Mouse (Mus musculus) heart, embryonic 15.5 days (tissue): ENCODE data around the gene 6430628N08Rik. TPM values are rescaled to one million over a fixed set of nuclear protein-coding genes. Genes with fewer than 3 reads are reported as not detected.
A peak's percentile ranks its signal among the peaks of the same experiment; 100 is the strongest.

ENCODE experiments used
- ATAC-seq: fragments of 200-750 bp; cut with Nextera tagmentation; replicated peaks from 2 replicates; pipeline ENCODE4 v1.8.0; 2017; ENCODE audit warnings: low read depth, moderate TSS enrichment; ENCODE audit not compliant: insufficient number of reproducible peaks, insufficient read depth, low FRiP score
- H3K27ac ChIP-seq: fragments of 300-500 bp; sonication (generic); 2 replicates; pipeline ENCODE4 v1.5.1; 2015; ENCODE audit warnings: mild to moderate bottlenecking, inconsistent platforms
- H3K27me3 ChIP-seq: fragments of 300-500 bp; sonication (generic); 2 replicates; pipeline ENCODE4 v1.6.1; 2015; ENCODE audit warnings: inconsistent platforms
- H3K36me3 ChIP-seq: fragments of 300-500 bp; sonication (generic); 2 replicates; pipeline ENCODE4 v1.6.1; 2015; ENCODE audit warnings: mild to moderate bottlenecking, inconsistent platforms
- H3K4me1 ChIP-seq: fragments of 300-500 bp; sonication (generic); replicated peaks from 2 replicates; pipeline ENCODE4 v1.6.1; 2015; ENCODE audit warnings: inconsistent platforms
- H3K4me2 ChIP-seq: fragments of 300-500 bp; sonication (generic); 2 replicates; pipeline ENCODE4 v1.6.1; 2015; ENCODE audit warnings: inconsistent platforms, mild to moderate bottlenecking, moderate library complexity
- H3K4me3 ChIP-seq: fragments of 300-500 bp; sonication (generic); 2 replicates; pipeline ENCODE4 v1.5.1; 2015; ENCODE audit warnings: mild to moderate bottlenecking, inconsistent platforms
- H3K9ac ChIP-seq: fragments of 300-500 bp; sonication (generic); 2 replicates; pipeline ENCODE4 v1.6.1; 2015; ENCODE audit warnings: mild to moderate bottlenecking, inconsistent platforms
- H3K9me3 ChIP-seq: fragments of 300-500 bp; sonication (generic); replicated peaks from 2 replicates; pipeline ENCODE4 v1.6.1; 2016; ENCODE audit warnings: inconsistent platforms
- WGBS: fragments of 180-500 bp; shearing (Covaris S2); methylation state at CpG from one replicate; pipeline ENCODE4 v1.1.7; 2015; ENCODE audit warnings: mixed read lengths; 5-methylcytosine and 5-hydroxymethylcytosine counted together
- polyA plus RNA-seq: library from polyadenylated mRNA; unstranded; fragments of >200 nt; fragmentation: Nextera tagmentation; extraction: Ambion mirVana; gene quantifications from 2 replicates; pipeline ENCODE4 v1.2.1, GENCODE M21; 2015

6430628N08Rik gene
- polyA plus RNA-seq, 1 experiment from 2014 or later, result not detected

DNA sequence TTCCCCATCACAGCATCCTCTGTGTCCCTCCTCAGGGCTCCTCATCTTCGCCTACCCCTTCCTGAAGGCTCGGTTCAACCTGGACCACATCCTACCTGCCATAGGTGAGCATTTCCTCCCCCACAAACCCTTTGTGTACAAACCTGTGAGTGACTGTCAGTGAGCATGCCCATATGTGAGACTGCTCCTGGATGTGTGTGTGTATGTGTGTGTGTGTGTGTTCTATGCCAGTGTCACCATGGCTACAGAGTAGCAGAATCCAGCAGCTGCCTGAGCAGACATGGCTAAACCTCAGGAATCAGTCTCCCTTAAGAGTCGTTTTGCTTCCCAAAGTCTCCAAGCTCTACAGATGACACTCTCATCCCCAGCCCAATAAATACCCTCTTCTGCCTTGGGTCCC is 4.6 kb upstream of the 6430628N08Rik start:
- H3K27me3 ChIP-seq, result peaks cover 33% of the 10 kb centered on the region
- H3K4me1 ChIP-seq, result peaks cover 8% of the 10 kb centered on the region
- H3K36me3 ChIP-seq, result no peaks in the 10 kb centered on the region
- WGBS, result 63% methylated on average over 3 of the region's 3 CpGs
- H3K4me2 ChIP-seq, result no peak overlapping the region
- H3K9me3 ChIP-seq, result no peaks in the 10 kb centered on the region
- no peak overlapping the region for H3K9ac ChIP-seq
- no peak overlapping the region for H3K4me3 ChIP-seq
- H3K27ac ChIP-seq, result no peak overlapping the region
- no peak for ATAC-seq

DNA sequence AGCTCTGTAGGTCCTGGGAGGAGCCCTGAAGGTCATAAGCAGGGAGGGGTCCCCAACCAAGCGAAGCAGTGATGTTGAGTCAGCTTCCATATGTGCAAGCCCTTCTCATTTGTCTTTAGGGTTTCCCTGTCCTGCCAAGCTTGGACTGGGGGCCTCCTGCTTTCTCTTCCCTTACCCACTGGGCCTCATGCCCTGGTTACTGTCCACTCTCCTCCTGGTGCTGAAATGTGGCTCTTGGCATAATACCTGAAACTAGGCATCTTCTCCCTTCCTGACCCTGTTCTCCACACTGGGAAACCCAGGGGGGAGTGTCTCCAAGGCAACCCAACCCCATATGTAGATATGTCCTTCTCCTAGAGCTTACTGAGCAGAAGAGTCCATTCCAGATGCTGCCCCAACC is 3.6 kb upstream of the 6430628N08Rik start:
- Histone ChIP-seq H3K4me1 (peaks cover 8% of the 10 kb centered on the region), H3K4me3 (no peak overlapping the region), H3K9ac (no peak overlapping the region), H3K4me2 (no peak overlapping the region), H3K27ac (no peak overlapping the region), H3K9me3 (no peaks in the 10 kb centered on the region), H3K36me3 (no peaks in the 10 kb centered on the region), H3K27me3 (peaks cover 43% of the 10 kb centered on the region)
- no peak for ATAC-seq
- 42% methylated on average over 1 of the region's 1 CpGs for WGBS

DNA sequence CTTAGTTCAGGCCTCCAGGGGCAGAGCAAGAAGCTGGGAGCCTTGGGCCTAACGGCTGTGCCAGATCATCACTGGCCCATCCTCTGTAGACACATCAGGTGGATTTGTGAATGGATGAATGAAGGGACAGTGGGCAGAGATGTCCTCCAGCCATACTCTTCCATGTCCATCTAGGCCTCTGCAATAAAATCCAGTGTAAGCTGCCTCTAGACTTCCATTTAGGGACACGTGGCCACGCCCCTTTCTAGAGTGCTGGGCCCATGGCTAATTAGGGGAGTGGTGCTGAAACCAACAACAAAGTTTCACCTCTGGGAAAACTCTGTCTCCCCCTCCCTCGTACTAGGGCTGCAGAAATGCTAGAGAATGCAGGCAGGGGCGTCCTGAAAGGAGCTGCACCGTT is 399 bp upstream of the 6430628N08Rik start:
- peaks cover 57% of the 10 kb centered on the region for H3K27me3 ChIP-seq
- WGBS, result 15% methylated on average over 6 of the region's 6 CpGs
- H3K9me3 ChIP-seq, result no peaks in the 10 kb centered on the region
- ATAC-seq, result no peak
- H3K4me1 ChIP-seq, result peaks cover 8% of the 10 kb centered on the region
- no peak overlapping the region for H3K27ac ChIP-seq
- no peak overlapping the region for H3K9ac ChIP-seq
- no peaks in the 10 kb centered on the region for H3K36me3 ChIP-seq
- peak overlapping the region; percentile 32 for H3K4me3 ChIP-seq
- peak overlapping the region; percentile 60 for H3K4me2 ChIP-seq

DNA sequence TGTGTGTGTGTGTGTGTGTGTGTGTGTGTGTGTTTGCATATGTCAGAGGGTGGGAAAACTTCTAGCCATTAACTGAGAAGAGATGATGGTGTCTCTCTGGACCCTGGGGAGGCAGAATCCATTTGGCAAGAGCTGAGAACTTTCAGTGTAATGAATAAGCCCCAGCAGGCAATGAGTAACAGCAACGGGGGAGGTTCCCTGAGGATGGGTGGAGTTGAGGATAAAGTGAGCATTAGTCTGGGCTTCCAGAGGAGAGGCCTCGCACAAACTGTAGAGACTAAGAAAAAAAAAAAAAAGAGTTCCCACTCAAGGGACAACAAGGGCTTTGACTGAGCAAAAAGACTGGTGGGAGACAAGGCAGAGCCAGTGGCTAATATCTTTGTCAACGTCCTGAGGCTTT is 3.8 kb downstream of the 6430628N08Rik start:
- peaks cover 16% of the 10 kb centered on the region for H3K4me1 ChIP-seq
- H3K4me2 ChIP-seq, result no peak overlapping the region
- no peaks in the 10 kb centered on the region for H3K9me3 ChIP-seq
- H3K9ac ChIP-seq, result no peak overlapping the region
- H3K27me3 ChIP-seq, result peaks cover 80% of the 10 kb centered on the region
- 12% methylated on average over 3 of the region's 3 CpGs for WGBS
- no peak for ATAC-seq
- H3K36me3 ChIP-seq, result no peaks in the 10 kb centered on the region
- H3K27ac ChIP-seq, result no peak overlapping the region
- no peak overlapping the region for H3K4me3 ChIP-seq

DNA sequence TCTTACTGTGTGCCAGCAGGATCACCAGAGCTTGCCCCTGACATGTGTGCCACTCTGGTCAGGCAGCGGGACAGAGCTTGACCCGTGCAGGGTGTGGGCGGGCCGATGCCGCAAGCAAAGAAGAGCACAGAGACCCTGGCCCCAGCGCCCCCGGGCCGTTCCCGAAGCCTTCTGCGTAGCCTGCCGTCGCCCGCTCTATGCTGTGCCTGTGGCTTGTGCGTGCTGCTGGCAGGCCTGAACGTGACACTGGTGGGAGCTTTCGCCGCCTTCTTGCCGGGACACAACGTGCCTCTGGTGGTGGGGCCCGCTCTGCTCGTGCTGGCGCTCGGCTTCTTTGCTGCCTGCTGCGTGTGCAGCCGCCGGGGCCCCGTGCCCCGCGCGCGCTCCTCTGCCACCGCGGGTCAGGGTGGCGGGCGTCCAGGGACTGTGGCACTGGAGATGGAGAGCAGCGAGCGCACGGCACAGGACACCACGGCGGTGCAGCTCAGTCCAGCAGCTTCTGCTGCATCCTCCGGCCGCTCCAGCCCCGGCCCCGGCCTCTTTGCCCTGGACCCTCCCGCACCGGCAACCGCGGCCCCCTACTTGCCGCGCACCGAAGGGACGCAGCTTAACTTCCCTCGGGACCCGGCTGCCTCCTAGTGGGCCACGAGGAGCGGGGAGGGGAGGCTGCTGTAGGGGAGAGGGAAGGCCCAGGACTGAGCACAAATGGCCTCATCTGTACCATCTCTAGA is 7.6 kb downstream of the 6430628N08Rik start:
- Histone ChIP-seq H3K4me1 (peaks cover 8% of the 10 kb centered on the region), H3K9me3 (no peaks in the 10 kb centered on the region), H3K9ac (no peak overlapping the region), H3K4me3 (peak overlapping the region; percentile 44), H3K36me3 (no peaks in the 10 kb centered on the region), H3K27ac (no peak overlapping the region), H3K27me3 (peaks cover 81% of the 10 kb centered on the region), H3K4me2 (peak overlapping the region; percentile 82)
- WGBS, result 1% methylated on average over 56 of the region's 56 CpGs
- no peak; the same call in 1 of the 2 replicates for ATAC-seq

DNA sequence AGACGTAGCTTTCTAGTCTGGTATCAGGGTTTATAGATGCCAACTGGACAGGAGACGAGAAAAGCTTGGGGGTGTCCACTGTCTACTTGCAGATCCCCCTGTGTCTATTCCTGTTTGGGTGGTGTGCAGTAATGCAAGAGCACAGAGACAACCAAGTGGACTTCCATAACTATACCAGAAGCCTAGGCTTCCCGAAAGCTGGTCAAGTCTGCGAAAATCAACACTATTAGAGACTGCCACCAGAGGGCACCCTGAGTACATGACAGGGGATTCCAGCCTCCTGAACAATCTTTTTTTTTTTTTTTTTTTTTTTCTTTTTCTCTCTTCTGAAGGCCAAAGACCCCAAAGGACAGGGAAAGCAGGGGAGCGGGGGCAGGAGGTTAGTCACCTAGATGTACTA is 12.4 kb downstream of the 6430628N08Rik start:
- H3K27me3 ChIP-seq, result peaks cover 94% of the 10 kb centered on the region
- no peak for ATAC-seq
- 15% methylated on average over 5 of the region's 5 CpGs for WGBS

DNA sequence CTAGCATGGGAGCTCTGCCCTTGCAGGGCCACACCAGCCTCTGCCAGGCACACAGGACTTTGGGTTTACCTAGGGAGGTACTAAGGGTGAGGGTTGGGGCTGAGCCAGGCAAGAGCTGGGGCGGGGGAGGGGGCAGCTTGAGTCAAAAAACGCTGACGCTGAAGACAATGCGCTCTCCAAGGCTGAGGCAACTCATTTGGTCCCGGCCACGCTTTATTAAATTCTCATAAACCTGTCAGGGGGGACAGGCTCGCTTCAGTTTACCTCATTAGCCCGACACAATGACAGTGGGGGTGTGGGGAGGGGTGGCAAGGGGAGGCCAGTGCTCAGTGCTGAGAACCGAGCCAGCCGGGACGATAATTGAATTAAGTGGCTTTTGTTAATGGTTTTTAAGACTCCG is 13.9 kb downstream of the 6430628N08Rik start:
- Histone ChIP-seq H3K9me3 (no peaks in the 10 kb centered on the region), H3K4me2 (no peak overlapping the region), H3K27ac (no peak overlapping the region), H3K9ac (no peak overlapping the region), H3K36me3 (no peaks in the 10 kb centered on the region), H3K27me3 (peaks cover 93% of the 10 kb centered on the region), H3K4me3 (no peak overlapping the region), H3K4me1 (no peaks in the 10 kb centered on the region; the same call in 1 of the 2 replicates)
- 19% methylated on average over 12 of the region's 12 CpGs for WGBS
- no peak for ATAC-seq

More for the DNA sequence above, 12.4 kb downstream of the 6430628N08Rik start:
- no peak overlapping the region for H3K27ac ChIP-seq
- H3K4me2 ChIP-seq, result no peak overlapping the region
- no peak overlapping the region for H3K9ac ChIP-seq
- H3K9me3 ChIP-seq, result no peaks in the 10 kb centered on the region
- H3K4me3 ChIP-seq, result no peak overlapping the region
- H3K4me1 ChIP-seq, result peaks cover 6% of the 10 kb centered on the region
- H3K36me3 ChIP-seq, result no peaks in the 10 kb centered on the region

DNA sequence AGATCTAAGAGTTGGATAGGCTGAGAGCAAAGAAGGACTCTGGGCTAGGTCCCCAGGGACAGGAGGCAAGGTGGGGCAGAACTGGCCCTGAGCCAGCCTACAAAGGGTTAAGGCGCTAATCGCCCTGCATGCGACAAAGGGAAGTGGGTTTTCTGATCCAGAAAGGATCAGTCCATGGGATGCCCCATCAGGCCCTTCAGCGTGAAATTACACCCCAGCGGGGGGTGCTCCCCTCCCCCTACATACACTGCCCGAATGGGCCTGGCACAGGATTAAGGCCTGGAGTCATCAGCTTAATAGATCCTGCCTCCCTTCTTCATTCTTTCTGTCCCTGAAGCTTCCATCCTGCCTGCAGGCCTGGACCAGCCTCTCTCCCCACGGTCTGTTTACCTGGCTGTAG is 15.2 kb downstream of the 6430628N08Rik start:
- H3K9me3 ChIP-seq, result no peaks in the 10 kb centered on the region
- H3K4me2 ChIP-seq, result no peak overlapping the region
- H3K4me1 ChIP-seq, result no peaks in the 10 kb centered on the region; the same call in 1 of the 2 replicates
- peaks cover 89% of the 10 kb centered on the region for H3K27me3 ChIP-seq
- no peak for ATAC-seq
- H3K9ac ChIP-seq, result no peak overlapping the region
- H3K4me3 ChIP-seq, result no peak overlapping the region
- 14% methylated on average over 7 of the region's 7 CpGs for WGBS
- no peak overlapping the region for H3K27ac ChIP-seq
- H3K36me3 ChIP-seq, result no peaks in the 10 kb centered on the region

DNA sequence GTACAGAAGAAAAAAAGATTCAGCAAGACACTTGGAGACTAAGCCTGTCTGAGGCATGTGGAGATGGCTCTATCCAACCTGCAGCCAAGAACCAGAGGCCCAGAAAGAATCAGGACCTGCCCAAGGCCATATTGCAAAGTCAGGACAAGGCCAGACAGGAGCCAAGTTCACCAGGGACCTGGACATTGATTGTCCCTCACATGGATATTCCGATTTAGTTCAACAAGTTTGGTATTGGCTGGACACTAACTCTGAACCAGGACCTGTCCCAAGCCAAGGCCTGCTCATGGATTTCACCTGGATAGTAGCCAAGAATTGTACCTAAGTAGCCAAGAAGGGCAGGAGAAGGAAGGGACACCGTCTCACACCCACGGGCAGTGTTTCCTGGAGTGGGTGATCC is 16.3 kb downstream of the 6430628N08Rik start:
- H3K27me3 ChIP-seq, result peaks cover 90% of the 10 kb centered on the region
- no peak overlapping the region for H3K4me2 ChIP-seq
- H3K36me3 ChIP-seq, result no peaks in the 10 kb centered on the region
- 78% methylated on average over 3 of the region's 3 CpGs for WGBS
- H3K9me3 ChIP-seq, result no peaks in the 10 kb centered on the region
- no peak overlapping the region for H3K27ac ChIP-seq
- no peak overlapping the region for H3K4me3 ChIP-seq
- no peak for ATAC-seq
- no peaks in the 10 kb centered on the region; the same call in 1 of the 2 replicates for H3K4me1 ChIP-seq
- no peak overlapping the region for H3K9ac ChIP-seq

DNA sequence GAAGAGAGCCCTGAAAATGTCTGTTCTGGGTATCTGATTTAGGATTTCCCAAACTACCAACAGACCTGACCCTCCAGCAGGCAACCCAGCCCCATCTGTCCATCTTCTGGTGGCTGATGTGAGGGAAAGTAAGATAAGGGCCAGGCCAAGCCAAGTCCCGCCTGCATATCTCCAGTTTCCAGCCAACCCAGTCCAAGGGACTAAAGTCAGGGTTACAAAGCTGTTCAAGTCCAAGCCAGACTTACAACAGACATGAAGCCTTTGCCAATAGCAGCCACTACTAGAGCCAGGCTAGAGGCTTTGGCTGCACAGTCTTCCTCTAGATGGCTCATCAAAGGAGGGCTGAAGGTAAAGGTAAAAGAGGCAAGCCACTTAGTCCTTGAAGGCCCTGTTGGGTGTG is 17.5 kb downstream of the 6430628N08Rik start:
- Histone ChIP-seq H3K9ac (no peak overlapping the region), H3K4me2 (no peak overlapping the region), H3K4me3 (no peak overlapping the region), H3K9me3 (no peaks in the 10 kb centered on the region), H3K4me1 (no peaks in the 10 kb centered on the region; the same call in 1 of the 2 replicates), H3K27me3 (peaks cover 84% of the 10 kb centered on the region), H3K36me3 (no peaks in the 10 kb centered on the region), H3K27ac (0 out of 2 replicates have a peak overlapping the region, but pooled peaks have one; percentile 7)
- ATAC-seq, result no peak
- 32% methylated on average over 1 of the region's 1 CpGs for WGBS

DNA sequence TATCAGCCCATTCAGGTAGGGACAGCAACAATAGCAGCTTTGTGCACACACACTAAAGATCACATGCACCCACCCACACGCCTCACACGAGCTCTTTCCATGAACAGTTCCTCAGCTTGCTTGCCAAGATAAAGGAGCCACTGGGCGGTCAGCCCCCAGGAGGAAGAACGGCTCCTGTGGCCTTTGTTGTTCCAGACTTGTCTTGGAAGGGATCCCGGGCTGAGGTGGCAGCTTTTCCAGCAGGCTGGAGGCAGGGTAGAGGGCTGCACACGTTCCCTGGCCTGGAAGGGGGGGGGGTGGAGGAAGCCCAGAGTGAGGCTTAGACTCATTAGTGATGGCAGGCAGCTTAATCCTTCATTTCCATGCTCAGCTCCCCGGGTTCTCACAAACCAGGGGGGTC is 18.2 kb downstream of the 6430628N08Rik start:
- Histone ChIP-seq H3K4me1 (no peaks in the 10 kb centered on the region; the same call in 1 of the 2 replicates), H3K4me2 (no peak overlapping the region), H3K27ac (no peak overlapping the region), H3K9ac (no peak overlapping the region), H3K4me3 (no peak overlapping the region), H3K36me3 (no peaks in the 10 kb centered on the region), H3K9me3 (no peaks in the 10 kb centered on the region), H3K27me3 (peaks cover 78% of the 10 kb centered on the region)
- WGBS, result 16% methylated on average over 7 of the region's 7 CpGs
- ATAC-seq, result peak; percentile 68; the same call in 1 of the 2 replicates

DNA sequence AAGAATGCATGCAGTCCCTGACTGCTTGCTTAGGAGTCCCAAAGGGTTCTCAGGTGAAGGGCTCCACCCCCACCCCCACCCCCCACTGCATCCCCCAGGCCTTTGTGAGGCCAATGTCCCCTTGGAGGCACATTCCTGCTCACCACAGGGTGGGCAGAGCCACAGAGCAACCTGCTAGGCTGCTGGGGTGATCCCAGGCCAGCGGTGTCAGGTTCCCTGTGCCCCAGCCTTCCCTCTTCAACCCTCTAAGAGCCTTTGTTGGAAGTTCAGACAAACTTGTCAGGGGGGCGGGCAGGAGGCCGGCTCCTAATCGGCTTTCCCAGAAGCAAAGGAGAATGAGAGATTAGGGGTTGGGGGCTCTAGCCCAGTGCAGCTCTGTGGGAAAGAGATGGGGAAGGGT is 21.1 kb downstream of the 6430628N08Rik start:
- no peak for ATAC-seq
- H3K4me2 ChIP-seq, result no peak overlapping the region
- H3K9me3 ChIP-seq, result no peaks in the 10 kb centered on the region
- no peak overlapping the region for H3K4me3 ChIP-seq
- WGBS, result 16% methylated on average over 4 of the region's 4 CpGs
- H3K4me1 ChIP-seq, result no peaks in the 10 kb centered on the region; the same call in 1 of the 2 replicates
- H3K36me3 ChIP-seq, result no peaks in the 10 kb centered on the region
- H3K27ac ChIP-seq, result no peak overlapping the region
- H3K27me3 ChIP-seq, result peaks cover 56% of the 10 kb centered on the region
- H3K9ac ChIP-seq, result no peak overlapping the region
